Mouse (Mus musculus): ENCODE data around the gene Rnase10. TPM values are rescaled to one million over a fixed set of nuclear protein-coding genes. Genes with fewer than 3 reads are reported as not detected.
"Not testable (repeated sequence)": the region's sequence is repeated elsewhere in the genome, so short reads cannot be mapped to it uniquely, and the experiment has no call there.

The Rnase10 gene
- polyA plus RNA-seq, 1 experiment from 2014 or later = 0.09 TPM

GRCm38 (mm10) chr14:50979631-50980030, 27.9 kb upstream of the Rnase10 start:
- H3K4me2 ChIP-seq = no peak overlapping the region
- no peak for ATAC-seq (ENCODE audit: insufficient number of reproducible peaks, low FRiP score, low TSS enrichment, low read depth)
- H3K4me1 ChIP-seq = no peaks in the 10 kb centered on the region
- H3K27me3 ChIP-seq = no peaks in the 10 kb centered on the region
- H3K9me3 ChIP-seq = no peaks in the 10 kb centered on the region
- no peak overlapping the region for H3K9ac ChIP-seq
- H3K4me3 ChIP-seq = no peak overlapping the region
- no peak overlapping the region for H3K27ac ChIP-seq
- no peaks in the 10 kb centered on the region for H3K36me3 ChIP-seq

- no peak for ATAC-seq (ENCODE audit: insufficient number of reproducible peaks, low FRiP score, low TSS enrichment, low read depth)
- Histone ChIP-seq H3K4me1 (no peaks in the 10 kb centered on the region), H3K4me2 (no peak overlapping the region), H3K9ac (no peak overlapping the region), H3K4me3 (no peak overlapping the region), H3K36me3 (no peaks in the 10 kb centered on the region), H3K9me3 (no peaks in the 10 kb centered on the region), H3K27ac (no peak overlapping the region), H3K27me3 (no peaks in the 10 kb centered on the region)
- WGBS = 18% methylated on average over 2 of the region's 2 CpGs
These were observed 26.3 kb upstream of the Rnase10 start for GRCm38 (mm10) chr14:50981207-50981606.

- WGBS = 74% methylated on average over 5 of the region's 5 CpGs
- H3K4me2 ChIP-seq = no peak overlapping the region
- H3K4me3 ChIP-seq = no peak overlapping the region
- no peaks in the 10 kb centered on the region for H3K36me3 ChIP-seq
- no peak overlapping the region for H3K9ac ChIP-seq
- H3K9me3 ChIP-seq = no peaks in the 10 kb centered on the region
- H3K4me1 ChIP-seq = no peaks in the 10 kb centered on the region
- H3K27ac ChIP-seq = no peak overlapping the region
- no peaks in the 10 kb centered on the region for H3K27me3 ChIP-seq
- ATAC-seq (ENCODE audit: insufficient number of reproducible peaks, low FRiP score, low TSS enrichment, low read depth) = no peak
These were observed 25.7 kb upstream of the Rnase10 start for GRCm38 (mm10) chr14:50981837-50982236.

- Histone ChIP-seq H3K36me3 (no peaks in the 10 kb centered on the region), H3K9ac (no peak overlapping the region), H3K9me3 (no peaks in the 10 kb centered on the region), H3K4me2 (no peak overlapping the region), H3K4me1 (no peaks in the 10 kb centered on the region), H3K4me3 (no peak overlapping the region), H3K27me3 (no peaks in the 10 kb centered on the region), H3K27ac (no peak overlapping the region)
- WGBS = 83% methylated on average over 2 of the region's 2 CpGs
- ATAC-seq (ENCODE audit: insufficient number of reproducible peaks, low FRiP score, low TSS enrichment, low read depth) = no peak
These were observed 19.9 kb upstream of the Rnase10 start for GRCm38 (mm10) chr14:50987668-50988067.

- Histone ChIP-seq H3K9ac (no peak overlapping the region), H3K9me3 (no peaks in the 10 kb centered on the region), H3K27ac (no peak overlapping the region), H3K4me1 (no peaks in the 10 kb centered on the region), H3K4me3 (no peak overlapping the region), H3K4me2 (no peak overlapping the region), H3K27me3 (no peaks in the 10 kb centered on the region), H3K36me3 (no peaks in the 10 kb centered on the region)
- WGBS = 76% methylated on average over 3 of the region's 3 CpGs
- no peak for ATAC-seq (ENCODE audit: insufficient number of reproducible peaks, low FRiP score, low TSS enrichment, low read depth)
These were observed 16.5 kb upstream of the Rnase10 start for GRCm38 (mm10) chr14:50991037-50991436.

GRCm38 (mm10) chr14:50997088-50997487, 10.5 kb upstream of the Rnase10 start:
- Histone ChIP-seq H3K27me3 (no peaks in the 10 kb centered on the region), H3K27ac (no peak overlapping the region), H3K9me3 (no peaks in the 10 kb centered on the region), H3K4me3 (no peak overlapping the region), H3K4me1 (no peaks in the 10 kb centered on the region), H3K9ac (no peak overlapping the region), H3K4me2 (no peak overlapping the region), H3K36me3 (no peaks in the 10 kb centered on the region)
- ATAC-seq (ENCODE audit: insufficient number of reproducible peaks, low FRiP score, low TSS enrichment, low read depth) = no peak
- 55% methylated on average over 3 of the region's 3 CpGs for WGBS

GRCm38 (mm10) chr14:50997999-50998666, 9.4 kb upstream of the Rnase10 start:
- Histone ChIP-seq H3K4me3 (no peak overlapping the region), H3K36me3 (no peaks in the 10 kb centered on the region), H3K27ac (no peak overlapping the region), H3K4me1 (no peaks in the 10 kb centered on the region), H3K27me3 (no peaks in the 10 kb centered on the region), H3K4me2 (no peak overlapping the region), H3K9me3 (no peaks in the 10 kb centered on the region), H3K9ac (no peak overlapping the region)
- no peak for ATAC-seq (ENCODE audit: insufficient number of reproducible peaks, low FRiP score, low TSS enrichment, low read depth)
- 75% methylated on average over 2 of the region's 2 CpGs for WGBS

GRCm38 (mm10) chr14:51007914-51008713, 563 bp downstream of the Rnase10 start:
- H3K4me1 ChIP-seq = peaks cover 7% of the 10 kb centered on the region
- no peak overlapping the region for H3K4me3 ChIP-seq
- H3K9ac ChIP-seq = no peak overlapping the region
- no peaks in the 10 kb centered on the region for H3K27me3 ChIP-seq
- peak; percentile 49; the same call in 1 of the 2 replicates for ATAC-seq (ENCODE audit: insufficient number of reproducible peaks, low FRiP score, low TSS enrichment, low read depth)
- H3K9me3 ChIP-seq = no peaks in the 10 kb centered on the region
- 53% methylated on average over 13 of the region's 13 CpGs for WGBS
- H3K4me2 ChIP-seq = no peak overlapping the region
- H3K36me3 ChIP-seq = no peaks in the 10 kb centered on the region
- H3K27ac ChIP-seq = peak overlapping the region; percentile 88

GRCm38 (mm10) chr14:51008781-51009180, 1.2 kb downstream of the Rnase10 start:
- 74% methylated on average over 4 of the region's 4 CpGs for WGBS
- Histone ChIP-seq H3K9me3 (no peaks in the 10 kb centered on the region), H3K9ac (no peak overlapping the region), H3K4me1 (peaks cover 7% of the 10 kb centered on the region), H3K27ac (peak overlapping the region; percentile 88), H3K27me3 (no peaks in the 10 kb centered on the region), H3K4me2 (no peak overlapping the region), H3K36me3 (no peaks in the 10 kb centered on the region), H3K4me3 (no peak overlapping the region)
- ATAC-seq (ENCODE audit: insufficient number of reproducible peaks, low FRiP score, low TSS enrichment, low read depth) = no peak

GRCm38 (mm10) chr14:51009572-51009971, 2.0 kb downstream of the Rnase10 start:
- Histone ChIP-seq H3K27ac (no peak overlapping the region), H3K4me2 (no peak overlapping the region), H3K36me3 (no peaks in the 10 kb centered on the region), H3K27me3 (no peaks in the 10 kb centered on the region), H3K4me1 (peaks cover 7% of the 10 kb centered on the region), H3K9me3 (no peaks in the 10 kb centered on the region), H3K9ac (no peak overlapping the region), H3K4me3 (no peak overlapping the region)
- WGBS = 87% methylated on average over 6 of the region's 6 CpGs
- no peak for ATAC-seq (ENCODE audit: insufficient number of reproducible peaks, low FRiP score, low TSS enrichment, low read depth)

- not testable (repeated sequence) for H3K27me3 ChIP-seq; ATAC-seq (ENCODE audit: insufficient number of reproducible peaks, low FRiP score, low TSS enrichment, low read depth); H3K4me3 ChIP-seq; H3K9ac ChIP-seq; H3K36me3 ChIP-seq; H3K4me2 ChIP-seq; H3K9me3 ChIP-seq; H3K27ac ChIP-seq; H3K4me1 ChIP-seq
- 90% methylated on average over 3 of the region's 3 CpGs for WGBS
These were observed 7.2 kb downstream of the Rnase10 start for GRCm38 (mm10) chr14:51014724-51015123.

GRCm38 (mm10) chr14:51015780-51016179, 8.2 kb downstream of the Rnase10 start:
- Histone ChIP-seq H3K9ac (no peak overlapping the region), H3K36me3 (no peaks in the 10 kb centered on the region), H3K4me2 (no peak overlapping the region), H3K4me1 (no peaks in the 10 kb centered on the region), H3K4me3 (no peak overlapping the region), H3K9me3 (no peaks in the 10 kb centered on the region), H3K27me3 (no peaks in the 10 kb centered on the region), H3K27ac (no peak overlapping the region)
- ATAC-seq (ENCODE audit: insufficient number of reproducible peaks, low FRiP score, low TSS enrichment, low read depth) = no peak
